Mouse (Mus musculus) R1 (cell line): Measurements from ENCODE around the gene 4932438H23Rik.

Experiments used
- DNase-seq: peaks from one replicate; pipeline ENCODE4 v3.0.0-alpha.2; 2018; ENCODE audit warnings: low read depth, low spot score

Gene 4932438H23Rik

GRCm38 (mm10) chr16:91095022-91095421 lies at the start of gene 4932438H23Rik:
Gene 4932438H23Rik, minus strand, starts transcription at chr16:91095122.
- no peak for DNase-seq

GRCm38 (mm10) chr16:91140991-91141630 lies 46.2 kb upstream of the 4932438H23Rik start:
- DNase-seq, result no peak

- DNase-seq, result peak; percentile 43
Observed at GRCm38 (mm10) chr16:91140457-91140856, 45.5 kb upstream of the 4932438H23Rik start.

GRCm38 (mm10) chr16:91140056-91140455 lies 45.1 kb upstream of the 4932438H23Rik start:
- DNase-seq, result peak; percentile 21

- DNase-seq, result no peak
Observed at GRCm38 (mm10) chr16:91139481-91139880, 44.6 kb upstream of the 4932438H23Rik start.

- no peak for DNase-seq
Observed at GRCm38 (mm10) chr16:91138736-91139135, 43.8 kb upstream of the 4932438H23Rik start.

GRCm38 (mm10) chr16:91138151-91138550 lies 43.2 kb upstream of the 4932438H23Rik start:
- no peak for DNase-seq

GRCm38 (mm10) chr16:91136607-91137006 lies 41.7 kb upstream of the 4932438H23Rik start:
- no peak for DNase-seq

- DNase-seq, result no peak
Observed at GRCm38 (mm10) chr16:91129916-91130315, 35.0 kb upstream of the 4932438H23Rik start.

GRCm38 (mm10) chr16:91128431-91128830 lies 33.5 kb upstream of the 4932438H23Rik start:
- no peak for DNase-seq

GRCm38 (mm10) chr16:91126734-91127524 lies 32.0 kb upstream of the 4932438H23Rik start:
- no peak for DNase-seq

GRCm38 (mm10) chr16:91124256-91124655 lies 29.3 kb upstream of the 4932438H23Rik start:
- no peak for DNase-seq

- no peak for DNase-seq
Observed at GRCm38 (mm10) chr16:91123821-91124220, 28.9 kb upstream of the 4932438H23Rik start.

GRCm38 (mm10) chr16:91119879-91120278 lies 25.0 kb upstream of the 4932438H23Rik start:
- no peak for DNase-seq

- peak; percentile 66 for DNase-seq
Observed at GRCm38 (mm10) chr16:91116696-91117095, 21.8 kb upstream of the 4932438H23Rik start.

- DNase-seq, result no peak
Observed at GRCm38 (mm10) chr16:91116006-91116405, 21.1 kb upstream of the 4932438H23Rik start.

- peak; percentile 13 for DNase-seq
Observed at GRCm38 (mm10) chr16:91110999-91111535, 16.1 kb upstream of the 4932438H23Rik start.

GRCm38 (mm10) chr16:91107608-91108007 lies 12.7 kb upstream of the 4932438H23Rik start:
- DNase-seq, result peak; percentile 87

GRCm38 (mm10) chr16:91105481-91106051 lies 10.6 kb upstream of the 4932438H23Rik start:
- no peak for DNase-seq

- DNase-seq, result no peak
Observed at GRCm38 (mm10) chr16:91104821-91105480, 10.0 kb upstream of the 4932438H23Rik start.

- peak; percentile 13 for DNase-seq
Observed at GRCm38 (mm10) chr16:91103386-91103785, 8.5 kb upstream of the 4932438H23Rik start.

- no peak for DNase-seq
Observed at GRCm38 (mm10) chr16:91100484-91100883, 5.6 kb upstream of the 4932438H23Rik start.
